Mouse (Mus musculus) heart, embryonic 11.5 days (tissue): Measurements from ENCODE around the gene Cdk19. TPM values are rescaled to one million over a fixed set of nuclear protein-coding genes. Genes with fewer than 3 reads are reported as not detected.
A peak's percentile ranks its signal among the peaks of the same experiment; 100 is the strongest.

Source experiments
- ATAC-seq: fragments of 200-750 bp; cut with Nextera tagmentation; replicated peaks from 2 replicates; pipeline ENCODE4 v1.8.0; 2017; ENCODE audit warnings: moderate library complexity; ENCODE audit not compliant: insufficient number of reproducible peaks, low FRiP score, low TSS enrichment
- H3K27ac ChIP-seq: fragments of 300-500 bp; sonication (generic); 2 replicates; pipeline ENCODE4 v1.5.1; 2014; ENCODE audit warnings: mild to moderate bottlenecking, low read depth, low read length
- H3K27me3 ChIP-seq: fragments of 300-500 bp; sonication (generic); 2 replicates; pipeline ENCODE4 v1.6.1; 2014; ENCODE audit warnings: mild to moderate bottlenecking, low read length, mixed read lengths; ENCODE audit not compliant: control insufficient read depth, insufficient read depth
- H3K36me3 ChIP-seq: fragments of 300-500 bp; sonication (generic); 2 replicates; pipeline ENCODE4 v1.6.1; 2014; ENCODE audit warnings: mild to moderate bottlenecking, low read length, moderate library complexity, mixed read lengths; ENCODE audit not compliant: control insufficient read depth, insufficient read depth
- H3K4me1 ChIP-seq: fragments of 300-500 bp; sonication (generic); 2 replicates; pipeline ENCODE4 v1.6.1; 2014; ENCODE audit warnings: low read length; ENCODE audit not compliant: control insufficient read depth, insufficient read depth
- H3K4me2 ChIP-seq: fragments of 300-500 bp; sonication (generic); 2 replicates; pipeline ENCODE4 v1.6.1; 2014; ENCODE audit warnings: mild to moderate bottlenecking, moderate library complexity
- H3K4me3 ChIP-seq: fragments of 300-500 bp; sonication (generic); 2 replicates; pipeline ENCODE4 v1.5.1; 2014; ENCODE audit warnings: low read depth, low read length
- H3K9ac ChIP-seq: fragments of 300-500 bp; sonication (generic); 2 replicates; pipeline ENCODE4 v1.6.1; 2014; ENCODE audit warnings: mild to moderate bottlenecking, low read depth, low read length, moderate library complexity
- H3K9me3 ChIP-seq: fragments of 300-500 bp; sonication (generic); replicated peaks from 2 replicates; pipeline ENCODE4 v1.6.1; 2016; ENCODE audit warnings: low read length; ENCODE audit not compliant: control insufficient read depth
- WGBS: fragments of 180-500 bp; shearing (Covaris S2); extraction: QIAGEN DNeasy Blood & Tissue Kit; methylation state at CpG from one replicate; pipeline ENCODE4 v1.1.7; 2014; ENCODE audit not compliant: insufficient replicate concordance; 5-methylcytosine and 5-hydroxymethylcytosine counted together
- polyA plus RNA-seq: library from polyadenylated mRNA; unstranded; fragments of >200 nt; fragmentation: Nextera tagmentation; extraction: Ambion mirVana; gene quantifications from 2 replicates; pipeline ENCODE4 v1.2.1, GENCODE M21; 2014

The Cdk19 gene
- polyA plus RNA-seq, 1 experiment from 2014 or later, result 6.4 TPM

- 0 out of 2 replicates have a peak, but pooled peaks have one; percentile 22 for ATAC-seq
Observed at GRCm38 (mm10) chr10:40309884-40310635, 29.3 kb upstream of the Cdk19 start.

GRCm38 (mm10) chr10:40312781-40313180 lies 26.6 kb upstream of the Cdk19 start:
- Histone ChIP-seq H3K4me1 (peaks cover 9% of the 10 kb centered on the region; the same call in 1 of the 2 replicates), H3K9ac (no peak overlapping the region), H3K36me3 (no peaks in the 10 kb centered on the region), H3K4me3 (no peak overlapping the region), H3K27ac (peak overlapping the region; percentile 4; the same call in 1 of the 2 replicates), H3K27me3 (no peaks in the 10 kb centered on the region), H3K9me3 (no peaks in the 10 kb centered on the region), H3K4me2 (no peak overlapping the region)
- 56% methylated on average over 4 of the region's 4 CpGs for whole genome bisulfite sequencing
- no peak for ATAC-seq

More at GRCm38 (mm10) chr10:40309884-40310635, 29.3 kb upstream of the Cdk19 start:
- Histone ChIP-seq H3K4me1 (peaks cover 9% of the 10 kb centered on the region; the same call in 1 of the 2 replicates), H3K36me3 (no peaks in the 10 kb centered on the region), H3K27ac (no peak overlapping the region), H3K9me3 (peaks cover 3% of the 10 kb centered on the region; the same call in 1 of the 2 replicates), H3K4me3 (no peak overlapping the region), H3K27me3 (no peaks in the 10 kb centered on the region), H3K9ac (no peak overlapping the region), H3K4me2 (no peak overlapping the region)
- WGBS, result 44% methylated on average over 6 of the region's 6 CpGs

- H3K27ac ChIP-seq, result no peak overlapping the region
- 0 out of 2 replicates have a peak, but pooled peaks cover 5% of the 10 kb centered on the region for H3K4me1 ChIP-seq
- 43% methylated on average over 7 of the region's 7 CpGs for WGBS
- no peak for ATAC-seq
- H3K9ac ChIP-seq, result no peak overlapping the region
- H3K27me3 ChIP-seq, result no peaks in the 10 kb centered on the region
- H3K9me3 ChIP-seq, result 0 out of 2 replicates have a peak, but pooled peaks cover 3% of the 10 kb centered on the region
- H3K36me3 ChIP-seq, result no peaks in the 10 kb centered on the region
- no peak overlapping the region for H3K4me2 ChIP-seq
- H3K4me3 ChIP-seq, result no peak overlapping the region
Observed at GRCm38 (mm10) chr10:40316841-40317585, 22.4 kb upstream of the Cdk19 start.

GRCm38 (mm10) chr10:40320306-40320705 lies 19.1 kb upstream of the Cdk19 start:
- 88% methylated on average over 10 of the region's 10 CpGs for WGBS
- no peak overlapping the region for H3K9ac ChIP-seq
- no peak for ATAC-seq
- H3K27ac ChIP-seq, result no peak overlapping the region
- H3K4me3 ChIP-seq, result no peak overlapping the region
- H3K36me3 ChIP-seq, result no peaks in the 10 kb centered on the region
- H3K4me1 ChIP-seq, result no peaks in the 10 kb centered on the region
- H3K4me2 ChIP-seq, result no peak overlapping the region
- H3K9me3 ChIP-seq, result 0 out of 2 replicates have a peak, but pooled peaks cover 3% of the 10 kb centered on the region
- H3K27me3 ChIP-seq, result no peaks in the 10 kb centered on the region

GRCm38 (mm10) chr10:40328004-40328551 lies 11.3 kb upstream of the Cdk19 start:
- H3K9me3 ChIP-seq, result 0 out of 2 replicates have a peak, but pooled peaks cover 2% of the 10 kb centered on the region
- peak overlapping the region; percentile 32 for H3K27ac ChIP-seq
- H3K4me1 ChIP-seq, result no peaks in the 10 kb centered on the region
- H3K27me3 ChIP-seq, result no peaks in the 10 kb centered on the region
- no peak overlapping the region for H3K9ac ChIP-seq
- peak; percentile 61 for ATAC-seq
- no peaks in the 10 kb centered on the region for H3K36me3 ChIP-seq
- no peak overlapping the region for H3K4me3 ChIP-seq
- peak overlapping the region; percentile 7; the same call in 1 of the 2 replicates for H3K4me2 ChIP-seq
- 35% methylated on average over 9 of the region's 9 CpGs for WGBS

- Histone ChIP-seq H3K36me3 (no peaks in the 10 kb centered on the region), H3K4me2 (no peak overlapping the region), H3K4me1 (no peaks in the 10 kb centered on the region), H3K4me3 (no peak overlapping the region), H3K27ac (no peak overlapping the region), H3K9me3 (0 out of 2 replicates have a peak, but pooled peaks cover 2% of the 10 kb centered on the region), H3K27me3 (no peaks in the 10 kb centered on the region), H3K9ac (no peak overlapping the region)
- WGBS, result 77% methylated on average over 1 of the region's 1 CpGs
- no peak for ATAC-seq
Observed at GRCm38 (mm10) chr10:40330262-40330661, 9.1 kb upstream of the Cdk19 start.

- Histone ChIP-seq H3K9me3 (0 out of 2 replicates have a peak, but pooled peaks cover 2% of the 10 kb centered on the region), H3K36me3 (no peaks in the 10 kb centered on the region), H3K27ac (no peak overlapping the region), H3K4me1 (no peaks in the 10 kb centered on the region), H3K4me3 (no peak overlapping the region), H3K9ac (no peak overlapping the region), H3K4me2 (no peak overlapping the region), H3K27me3 (no peaks in the 10 kb centered on the region)
- no peak for ATAC-seq
- 82% methylated on average over 6 of the region's 6 CpGs for WGBS
Observed at GRCm38 (mm10) chr10:40332864-40333263, 6.5 kb upstream of the Cdk19 start.

- no peaks in the 10 kb centered on the region for H3K4me1 ChIP-seq
- no peak overlapping the region for H3K27ac ChIP-seq
- no peak overlapping the region for H3K4me3 ChIP-seq
- H3K36me3 ChIP-seq, result no peaks in the 10 kb centered on the region
- H3K9ac ChIP-seq, result no peak overlapping the region
- ATAC-seq, result no peak
- H3K27me3 ChIP-seq, result no peaks in the 10 kb centered on the region
- no peaks in the 10 kb centered on the region for H3K9me3 ChIP-seq
- WGBS, result 57% methylated on average over 4 of the region's 4 CpGs
- H3K4me2 ChIP-seq, result no peak overlapping the region
Observed at GRCm38 (mm10) chr10:40342036-40342435, 2.7 kb downstream of the Cdk19 start.
